In genomic region chr6:7085506-7085905, GRCm38 (mm10) we compare ENCODE assay signal across 23 mouse cellular contexts.
"Had no signal": no experiment of that assay in that cellular context is flagged by ENCODE, and none has a peak within 500 bp of the region (broad histone marks: within the 10 kb centered on the region; RNA-seq: fewer than 3 reads in every experiment).

No protein-coding gene starts in this region.

- H3K4me3 ChIP-seq: heart, adult 2 months; heart, embryonic 13.5 days; heart, embryonic 15.5 days; hindbrain, embryonic 12.5 days; layer of hippocampus, adult 2 months; left cerebral cortex, adult 2 months; limb, embryonic 13.5 days; limb, embryonic 15.5 days; liver, embryonic 12.5 days had no signal

- H3K9ac ChIP-seq: heart, embryonic 13.5 days; heart, embryonic 15.5 days; hindbrain, embryonic 12.5 days; limb, embryonic 13.5 days; limb, embryonic 15.5 days; liver, embryonic 12.5 days; liver, embryonic 14.5 days had no signal

- H3K36me3 ChIP-seq: heart, embryonic 13.5 days; heart, embryonic 15.5 days; hindbrain, embryonic 12.5 days; limb, embryonic 13.5 days; limb, embryonic 15.5 days; liver, embryonic 12.5 days had no signal

- ATAC-seq: hindbrain, postnatal 0 days; intestine, embryonic 16.5 days; liver, embryonic 12.5 days had no signal

- DNase-seq: gastrocnemius, postnatal 14 days; gastrocnemius, postnatal 36 days; heart, adult 11 months; heart, adult 2 months; heart, postnatal 14 days; heart, postnatal 36 days; kidney, adult 11 months; kidney, adult 2 months; kidney, postnatal 10 days; kidney, postnatal 25 days; kidney, postnatal 4 days had no signal

- H3K27me3 ChIP-seq: heart, embryonic 13.5 days; heart, embryonic 15.5 days; hindbrain, embryonic 12.5 days; limb, embryonic 13.5 days; limb, embryonic 15.5 days; liver, embryonic 12.5 days had no signal

- H3K27ac ChIP-seq: heart, adult 2 months; heart, embryonic 13.5 days; heart, embryonic 15.5 days; hindbrain, embryonic 12.5 days; hindbrain, postnatal 0 days; layer of hippocampus, adult 2 months; left cerebral cortex, adult 2 months; limb, embryonic 13.5 days; limb, embryonic 15.5 days; liver, embryonic 12.5 days; liver, embryonic 14.5 days had no signal

- H3K4me2 ChIP-seq: heart, embryonic 11.5 days; heart, embryonic 13.5 days; heart, embryonic 15.5 days; hindbrain, embryonic 12.5 days; limb, embryonic 13.5 days; limb, embryonic 15.5 days; liver, embryonic 12.5 days had no signal

- H3K9me3 ChIP-seq: heart, embryonic 13.5 days; heart, embryonic 15.5 days; hindbrain, embryonic 12.5 days; limb, embryonic 13.5 days; limb, embryonic 15.5 days; liver, embryonic 12.5 days had no signal

- H3K4me1 ChIP-seq: heart, embryonic 13.5 days; heart, embryonic 15.5 days; hindbrain, embryonic 12.5 days; limb, embryonic 13.5 days; limb, embryonic 15.5 days; liver, embryonic 12.5 days had no signal
